Mouse (Mus musculus): ENCODE results near the gene Nfib. TPM values are rescaled to one million over a fixed set of nuclear protein-coding genes. Genes with fewer than 3 reads are reported as not detected.

Gene Nfib
- polyA plus RNA-seq, 1 experiment from 2014 or later = 32.3 TPM

GRCm38 (mm10) chr4:82412651-82413050 is 292.9 kb downstream of the Nfib start:
- Histone ChIP-seq H3K9ac (ENCODE audit: low read depth, low read length) (no peak overlapping the region), H3K9me3 (ENCODE audit: control insufficient read depth, low read length) (no peaks in the 10 kb centered on the region), H3K4me1 (ENCODE audit: control insufficient read depth, insufficient read depth, low read length) (peaks cover 27% of the 10 kb centered on the region), H3K4me2 (ENCODE audit: low read depth, low read length) (no peak overlapping the region), H3K36me3 (ENCODE audit: control insufficient read depth, insufficient read depth, low read length) (no peaks in the 10 kb centered on the region), H3K27me3 (replicated peaks; ENCODE audit: control insufficient read depth, insufficient read depth, low read length) (no peaks in the 10 kb centered on the region), H3K4me3 (ENCODE audit: low read length) (no peak overlapping the region), H3K27ac (ENCODE audit: low read length) (peak overlapping the region; percentile 63)
- 62% methylated on average over 7 of the region's 7 CpGs for WGBS
- ATAC-seq = peak; percentile 24; the same call in 1 of the 2 replicates

- WGBS = 23% methylated on average over 5 of the region's 5 CpGs
- Histone ChIP-seq H3K4me2 (ENCODE audit: low read depth, low read length) (no peak overlapping the region), H3K4me1 (ENCODE audit: control insufficient read depth, insufficient read depth, low read length) (peaks cover 27% of the 10 kb centered on the region), H3K27me3 (replicated peaks; ENCODE audit: control insufficient read depth, insufficient read depth, low read length) (no peaks in the 10 kb centered on the region), H3K27ac (ENCODE audit: low read length) (peak overlapping the region; percentile 63), H3K9ac (ENCODE audit: low read depth, low read length) (no peak overlapping the region), H3K9me3 (ENCODE audit: control insufficient read depth, low read length) (no peaks in the 10 kb centered on the region), H3K4me3 (ENCODE audit: low read length) (no peak overlapping the region), H3K36me3 (ENCODE audit: control insufficient read depth, insufficient read depth, low read length) (no peaks in the 10 kb centered on the region)
- peak; percentile 74 for ATAC-seq
Observed at GRCm38 (mm10) chr4:82411965-82412364, 293.6 kb downstream of the Nfib start.

DNA sequence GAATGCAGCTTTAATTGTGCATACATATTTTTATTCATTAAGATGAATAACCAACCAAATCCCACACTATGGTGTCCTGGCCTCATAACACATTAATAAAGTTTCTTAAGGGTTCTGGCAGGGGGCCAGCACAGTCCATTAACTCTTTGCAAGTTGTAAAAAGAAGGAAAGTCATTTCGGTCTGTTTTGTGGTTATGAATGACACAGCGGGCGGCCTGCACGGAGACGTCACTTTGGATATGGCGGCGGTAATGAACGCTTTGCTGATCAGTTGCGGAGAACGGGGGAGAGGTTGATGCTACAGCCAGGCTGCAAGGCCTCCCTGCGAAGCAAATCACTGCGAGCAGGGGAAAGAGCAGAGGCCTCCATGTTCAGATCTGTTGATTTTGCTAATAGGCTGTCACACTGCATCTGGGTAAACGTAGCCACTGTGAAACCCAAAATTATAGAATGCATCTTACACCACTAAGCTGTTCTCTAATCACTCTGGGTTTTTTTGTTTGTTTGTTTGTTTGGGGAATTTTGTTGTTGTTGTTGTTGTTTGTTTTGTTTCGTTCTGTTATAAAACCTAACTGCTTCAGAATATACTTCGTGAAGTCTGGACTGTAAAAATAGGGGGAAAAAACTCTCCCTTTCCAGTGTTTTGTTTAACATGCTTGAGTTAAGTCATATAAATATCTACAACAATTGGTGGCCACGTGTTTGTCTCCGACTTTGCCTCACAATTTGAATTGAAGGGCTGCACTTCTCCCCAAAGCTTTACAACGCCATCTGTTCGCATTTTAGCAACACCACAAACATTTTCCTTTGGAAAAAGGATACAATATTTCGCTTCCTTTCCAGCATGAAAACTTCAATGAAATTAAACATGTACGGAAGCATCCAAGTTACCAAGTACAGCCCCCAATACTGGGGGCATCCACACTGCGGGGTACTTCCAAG is 296.8 kb downstream of the Nfib start:
- 61% methylated on average over 22 of the region's 22 CpGs for WGBS
- Histone ChIP-seq H3K36me3 (ENCODE audit: control insufficient read depth, insufficient read depth, low read length) (no peaks in the 10 kb centered on the region), H3K4me3 (ENCODE audit: low read length) (no peak overlapping the region), H3K4me1 (ENCODE audit: control insufficient read depth, insufficient read depth, low read length) (peaks cover 35% of the 10 kb centered on the region), H3K9ac (ENCODE audit: low read depth, low read length) (no peak overlapping the region), H3K4me2 (ENCODE audit: low read depth, low read length) (no peak overlapping the region), H3K27me3 (replicated peaks; ENCODE audit: control insufficient read depth, insufficient read depth, low read length) (no peaks in the 10 kb centered on the region), H3K9me3 (ENCODE audit: control insufficient read depth, low read length) (no peaks in the 10 kb centered on the region), H3K27ac (ENCODE audit: low read length) (no peak overlapping the region)
- no peak for ATAC-seq

DNA sequence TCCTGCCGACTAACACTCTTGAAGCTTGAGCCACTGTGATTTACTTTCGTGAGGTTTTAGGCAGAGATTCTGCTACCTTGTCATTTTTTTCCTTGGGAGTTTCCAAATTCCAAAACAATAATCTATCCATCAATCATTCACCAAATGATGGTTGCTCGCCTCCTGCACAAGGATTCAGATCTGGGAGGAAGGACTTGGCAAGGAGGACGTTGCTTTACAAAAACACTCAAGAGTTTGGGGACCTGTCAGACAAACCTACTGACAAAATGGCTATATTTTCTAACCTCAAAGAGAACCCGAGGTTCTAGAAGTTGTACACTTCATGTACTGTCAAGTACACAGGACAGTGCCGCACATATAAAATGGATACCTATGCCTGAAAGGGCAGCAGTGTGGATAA is 299.0 kb downstream of the Nfib start:
- Histone ChIP-seq H3K27ac (ENCODE audit: low read length) (no peak overlapping the region), H3K27me3 (replicated peaks; ENCODE audit: control insufficient read depth, insufficient read depth, low read length) (no peaks in the 10 kb centered on the region), H3K36me3 (ENCODE audit: control insufficient read depth, insufficient read depth, low read length) (no peaks in the 10 kb centered on the region), H3K9ac (ENCODE audit: low read depth, low read length) (no peak overlapping the region), H3K4me1 (ENCODE audit: control insufficient read depth, insufficient read depth, low read length) (peaks cover 24% of the 10 kb centered on the region), H3K9me3 (ENCODE audit: control insufficient read depth, low read length) (no peaks in the 10 kb centered on the region), H3K4me3 (ENCODE audit: low read length) (no peak overlapping the region), H3K4me2 (ENCODE audit: low read depth, low read length) (no peak overlapping the region)
- 75% methylated on average over 6 of the region's 6 CpGs for WGBS
- no peak for ATAC-seq

DNA sequence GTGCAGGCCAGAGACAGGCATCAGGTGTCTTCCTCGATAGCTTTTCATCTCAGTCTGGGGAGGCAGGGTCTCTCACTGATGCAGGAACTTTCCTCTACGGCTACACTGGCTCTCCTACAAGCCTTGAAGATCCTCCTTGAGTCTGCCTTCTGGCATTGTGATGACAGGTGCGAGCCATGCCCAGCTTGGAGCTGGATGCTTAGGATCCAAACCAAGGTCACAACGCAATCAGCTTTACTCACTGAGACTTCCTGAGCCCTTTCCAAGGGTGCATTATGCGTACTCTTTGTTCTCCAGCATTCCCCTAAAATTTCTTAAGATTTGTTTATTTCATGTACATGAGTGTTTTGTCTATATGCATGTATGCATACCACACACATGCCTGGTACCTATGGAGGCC is 299.8 kb downstream of the Nfib start:
- Histone ChIP-seq H3K9ac (ENCODE audit: low read depth, low read length) (no peak overlapping the region), H3K4me2 (ENCODE audit: low read depth, low read length) (no peak overlapping the region), H3K4me1 (ENCODE audit: control insufficient read depth, insufficient read depth, low read length) (peaks cover 24% of the 10 kb centered on the region), H3K36me3 (ENCODE audit: control insufficient read depth, insufficient read depth, low read length) (no peaks in the 10 kb centered on the region), H3K4me3 (ENCODE audit: low read length) (no peak overlapping the region), H3K27me3 (replicated peaks; ENCODE audit: control insufficient read depth, insufficient read depth, low read length) (no peaks in the 10 kb centered on the region), H3K9me3 (ENCODE audit: control insufficient read depth, low read length) (no peaks in the 10 kb centered on the region), H3K27ac (ENCODE audit: low read length) (no peak overlapping the region)
- ATAC-seq = no peak
- WGBS = 86% methylated on average over 5 of the region's 5 CpGs

DNA sequence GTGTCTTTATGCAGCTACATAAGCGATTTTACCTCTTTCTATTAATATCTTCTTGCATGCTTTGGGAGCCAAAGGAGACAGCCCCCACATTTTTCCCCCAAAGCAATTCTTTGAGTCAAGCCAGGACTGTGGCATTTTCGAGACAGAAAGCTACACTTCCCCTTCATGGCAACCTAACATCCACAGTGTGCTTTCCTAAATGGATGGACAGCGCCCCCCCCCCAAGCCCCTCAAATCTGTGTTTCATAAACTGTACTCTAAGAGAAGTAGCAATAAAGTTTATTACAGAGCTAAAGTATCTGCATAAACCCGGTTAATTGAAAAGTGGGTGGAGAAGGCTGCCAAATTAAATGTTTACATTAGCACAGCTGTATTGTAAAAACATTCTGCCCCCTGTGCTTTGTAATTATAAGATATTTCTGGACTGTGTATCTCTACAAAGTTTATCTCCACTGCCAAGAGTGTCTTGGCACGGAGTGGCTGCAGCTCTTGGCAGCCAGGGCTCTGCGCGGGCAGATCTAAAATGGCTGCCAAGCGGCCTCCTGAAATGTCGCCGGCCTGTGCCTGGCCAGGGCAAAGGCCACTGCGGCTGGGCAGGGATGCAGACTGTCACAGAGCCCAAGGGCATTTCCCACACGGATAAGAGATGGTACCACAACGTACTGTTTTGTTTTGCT is 301.4 kb downstream of the Nfib start:
- 48% methylated on average over 13 of the region's 13 CpGs for WGBS
- Histone ChIP-seq H3K4me2 (ENCODE audit: low read depth, low read length) (no peak overlapping the region), H3K9ac (ENCODE audit: low read depth, low read length) (no peak overlapping the region; the same call in 1 of the 2 replicates), H3K27me3 (replicated peaks; ENCODE audit: control insufficient read depth, insufficient read depth, low read length) (no peaks in the 10 kb centered on the region), H3K4me1 (ENCODE audit: control insufficient read depth, insufficient read depth, low read length) (peaks cover 29% of the 10 kb centered on the region), H3K36me3 (ENCODE audit: control insufficient read depth, insufficient read depth, low read length) (no peaks in the 10 kb centered on the region), H3K9me3 (ENCODE audit: control insufficient read depth, low read length) (no peaks in the 10 kb centered on the region), H3K27ac (ENCODE audit: low read length) (peak overlapping the region; percentile 62), H3K4me3 (ENCODE audit: low read length) (no peak overlapping the region)
- ATAC-seq = 0 out of 2 replicates have a peak, but pooled peaks have one; percentile 49

GRCm38 (mm10) chr4:82402666-82403065 is 302.9 kb downstream of the Nfib start:
- Histone ChIP-seq H3K27ac (ENCODE audit: low read length) (no peak overlapping the region), H3K27me3 (replicated peaks; ENCODE audit: control insufficient read depth, insufficient read depth, low read length) (no peaks in the 10 kb centered on the region), H3K9me3 (ENCODE audit: control insufficient read depth, low read length) (no peaks in the 10 kb centered on the region), H3K4me1 (ENCODE audit: control insufficient read depth, insufficient read depth, low read length) (peaks cover 25% of the 10 kb centered on the region), H3K36me3 (ENCODE audit: control insufficient read depth, insufficient read depth, low read length) (no peaks in the 10 kb centered on the region), H3K4me2 (ENCODE audit: low read depth, low read length) (no peak overlapping the region), H3K4me3 (ENCODE audit: low read length) (no peak overlapping the region), H3K9ac (ENCODE audit: low read depth, low read length) (no peak overlapping the region)
- ATAC-seq = no peak
- 90% methylated on average over 9 of the region's 9 CpGs for WGBS

GRCm38 (mm10) chr4:82401450-82402061 is 304.0 kb downstream of the Nfib start:
- WGBS = 61% methylated on average over 3 of the region's 3 CpGs
- Histone ChIP-seq H3K27me3 (replicated peaks; ENCODE audit: control insufficient read depth, insufficient read depth, low read length) (no peaks in the 10 kb centered on the region), H3K9me3 (ENCODE audit: control insufficient read depth, low read length) (no peaks in the 10 kb centered on the region), H3K4me3 (ENCODE audit: low read length) (no peak overlapping the region), H3K4me1 (ENCODE audit: control insufficient read depth, insufficient read depth, low read length) (peaks cover 24% of the 10 kb centered on the region), H3K27ac (ENCODE audit: low read length) (no peak overlapping the region), H3K36me3 (ENCODE audit: control insufficient read depth, insufficient read depth, low read length) (no peaks in the 10 kb centered on the region), H3K9ac (ENCODE audit: low read depth, low read length) (no peak overlapping the region), H3K4me2 (ENCODE audit: low read depth, low read length) (no peak overlapping the region)
- ATAC-seq = no peak

DNA sequence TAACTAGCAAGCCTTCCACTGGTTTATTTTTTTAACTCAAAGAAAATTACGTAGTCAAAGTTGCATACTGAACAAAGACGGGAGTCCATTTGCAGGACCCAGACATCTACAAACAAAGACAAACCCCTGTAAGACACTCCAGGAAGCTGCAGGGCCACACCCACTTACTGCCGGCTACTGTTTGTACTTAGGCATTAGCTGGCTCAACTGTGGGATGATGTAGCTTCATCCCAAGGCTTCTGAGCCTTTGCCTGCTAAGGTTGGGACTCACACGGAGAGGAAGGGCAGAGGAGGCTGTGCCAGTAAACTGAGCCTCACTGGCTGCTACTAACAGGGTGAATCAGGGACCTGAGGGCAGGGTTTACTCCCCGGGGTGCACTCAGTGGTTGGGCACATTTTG is 305.0 kb downstream of the Nfib start:
- H3K36me3 ChIP-seq (ENCODE audit: control insufficient read depth, insufficient read depth, low read length) = no peaks in the 10 kb centered on the region
- no peaks in the 10 kb centered on the region for H3K9me3 ChIP-seq (ENCODE audit: control insufficient read depth, low read length)
- WGBS = 18% methylated on average over 5 of the region's 5 CpGs
- no peak overlapping the region for H3K4me2 ChIP-seq (ENCODE audit: low read depth, low read length)
- peaks cover 24% of the 10 kb centered on the region for H3K4me1 ChIP-seq (ENCODE audit: control insufficient read depth, insufficient read depth, low read length)
- no peak overlapping the region for H3K4me3 ChIP-seq (ENCODE audit: low read length)
- peak overlapping the region; percentile 35; the same call in 1 of the 2 replicates for H3K27ac ChIP-seq (ENCODE audit: low read length)
- H3K9ac ChIP-seq (ENCODE audit: low read depth, low read length) = no peak overlapping the region
- H3K27me3 ChIP-seq (replicated peaks; ENCODE audit: control insufficient read depth, insufficient read depth, low read length) = no peaks in the 10 kb centered on the region
- peak; percentile 60 for ATAC-seq
